Mouse (Mus musculus) telencephalon, adult 2 months (tissue): Measurements from ENCODE around the gene Lhpp.

ENCODE experiments used
- DNase-seq: peaks from one replicate; pipeline ENCODE4 v3.0.0-alpha.2; 2011; ENCODE audit warnings: low read depth, low spot score

Gene Lhpp

GRCm38 (mm10) chr7:132610468-132611318 lies at the start of gene Lhpp:
Gene Lhpp (plus strand): TSS chr7:132610638.
- DNase-seq: peak; percentile 41

- DNase-seq: no peak
Observed at GRCm38 (mm10) chr7:132565831-132566230, 44.6 kb upstream of the Lhpp start.

GRCm38 (mm10) chr7:132568817-132569216 lies 41.6 kb upstream of the Lhpp start:
- no peak for DNase-seq

- no peak for DNase-seq
Observed at GRCm38 (mm10) chr7:132570071-132570470, 40.4 kb upstream of the Lhpp start.

DNA sequence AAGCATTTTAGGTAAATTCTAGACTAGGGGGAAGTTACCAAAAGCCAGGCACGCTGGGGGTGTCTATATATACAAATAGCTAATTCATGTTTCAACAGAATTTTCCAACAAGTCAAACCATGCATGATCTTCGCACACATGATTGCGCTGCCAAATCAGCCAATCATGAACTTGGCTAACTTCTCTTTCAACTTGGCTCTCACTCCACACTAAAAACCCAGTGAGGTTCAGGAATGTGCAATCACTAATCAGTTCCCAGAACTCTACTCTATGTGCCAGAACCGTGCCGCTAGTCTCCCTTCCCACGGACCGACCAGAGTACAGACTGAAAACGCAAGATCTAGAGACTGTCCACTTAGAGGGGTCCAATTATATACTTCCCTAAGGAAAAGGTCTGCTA lies 39.0 kb upstream of the Lhpp start:
- no peak for DNase-seq

DNA sequence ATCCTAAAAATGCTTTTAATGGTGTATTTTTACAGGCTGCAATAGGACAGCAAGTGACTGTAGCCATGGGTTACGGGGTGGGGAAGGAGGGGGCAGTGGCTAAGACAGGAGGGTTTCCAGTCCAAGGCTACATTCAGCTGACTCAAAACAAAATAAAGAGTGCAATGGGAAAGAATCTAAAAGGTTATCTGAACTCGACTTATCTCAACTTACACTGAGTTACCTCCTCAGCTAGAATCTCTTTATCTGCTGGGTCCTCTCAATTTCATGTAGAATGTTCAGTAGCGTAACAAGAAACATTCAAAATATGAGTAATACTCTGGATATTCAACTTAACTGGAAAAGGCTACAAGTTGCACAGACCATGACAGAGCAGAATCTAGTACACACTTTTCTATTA lies 37.7 kb upstream of the Lhpp start:
- DNase-seq: no peak

- no peak for DNase-seq
Observed at GRCm38 (mm10) chr7:132573205-132573604, 37.2 kb upstream of the Lhpp start.

DNA sequence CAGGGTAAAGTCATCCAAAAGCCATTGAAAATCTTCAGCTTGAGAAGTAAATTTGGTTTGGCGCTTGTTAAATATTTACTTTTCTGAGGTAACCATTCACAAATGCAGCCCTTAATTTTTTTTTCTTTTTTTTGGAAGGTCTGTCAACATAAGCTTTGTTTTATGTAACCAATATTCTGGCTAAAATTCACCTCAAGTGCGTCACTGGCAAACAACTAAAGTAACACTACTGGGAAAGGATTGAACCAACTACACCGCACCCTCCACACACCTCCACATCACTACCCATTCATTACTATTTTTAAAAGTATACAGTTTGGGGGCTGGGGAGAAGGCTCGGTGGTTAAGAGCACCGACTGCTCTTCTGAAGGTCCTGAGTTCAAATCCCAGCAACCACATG lies 35.8 kb upstream of the Lhpp start:
- DNase-seq: no peak

DNA sequence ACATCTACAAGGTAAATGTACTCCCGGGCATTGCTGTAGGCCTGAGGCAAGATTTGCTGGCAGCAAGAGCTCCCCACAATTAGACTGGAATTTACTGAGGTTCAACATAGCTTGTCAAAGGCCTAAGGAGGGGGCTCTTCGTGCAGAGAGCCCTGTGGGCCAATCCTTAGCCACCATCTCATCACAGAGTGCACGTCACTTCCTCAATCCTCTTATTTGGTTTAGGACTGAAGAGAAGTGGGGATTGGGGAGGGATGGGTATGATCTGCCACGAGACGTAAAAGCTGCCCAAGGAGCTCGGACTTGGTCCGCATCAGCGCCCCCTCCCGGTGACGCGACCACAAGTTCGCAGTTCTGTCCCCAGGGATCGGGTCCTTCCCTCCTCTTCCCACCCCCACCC lies 34.8 kb upstream of the Lhpp start:
- peak; percentile 97 for DNase-seq

DNA sequence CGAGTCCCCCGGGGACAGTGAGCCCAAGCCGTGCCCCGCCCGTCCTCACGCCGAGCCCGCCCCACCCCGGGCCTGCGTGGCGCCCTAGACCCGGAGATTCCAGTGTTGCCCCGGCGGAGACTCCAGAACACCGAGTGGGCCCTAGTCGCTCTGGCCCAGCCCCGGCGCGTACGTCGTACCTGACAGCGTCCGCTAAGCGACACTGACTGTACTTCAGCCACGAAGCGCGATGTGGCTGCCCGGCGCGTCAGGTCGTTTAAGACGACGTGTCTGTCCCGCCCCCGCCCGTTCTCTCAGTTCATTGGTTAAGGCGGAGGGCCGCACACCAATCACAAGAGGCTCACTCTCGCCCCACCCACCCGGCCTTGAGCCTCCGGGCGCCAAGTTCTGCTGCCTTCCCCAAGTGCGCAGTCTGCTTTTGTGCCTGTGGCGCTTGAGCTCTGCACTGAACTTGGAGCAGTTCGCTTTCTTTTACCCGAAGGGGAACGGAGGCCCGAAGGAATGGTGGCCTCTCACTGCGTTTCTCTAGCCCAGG lies 34.3 kb upstream of the Lhpp start, which contains the start of gene Oat:
Oat (minus strand) TSS at position 283 of the 535 bp plus-strand sequence.
- peak; percentile 96 for DNase-seq

DNA sequence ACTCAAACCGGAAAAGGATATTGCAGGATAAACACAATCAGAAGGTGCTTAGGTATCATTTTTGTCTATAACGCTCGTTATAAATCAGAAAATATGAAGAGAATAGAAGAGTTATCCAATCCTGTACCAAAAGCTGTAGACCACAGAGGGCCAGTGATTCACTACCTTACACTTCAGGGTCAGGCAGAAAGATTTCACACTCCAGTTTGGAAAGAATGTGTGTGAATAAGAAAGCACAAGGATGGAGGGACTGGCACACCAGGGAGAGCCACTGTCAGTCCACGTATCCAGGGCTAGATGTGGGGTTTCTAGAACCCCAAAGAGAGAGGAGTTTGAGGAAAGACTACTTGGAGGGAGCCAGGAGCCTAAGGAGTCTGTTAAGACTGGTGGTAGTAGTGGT lies 33.5 kb upstream of the Lhpp start:
- DNase-seq: no peak

- no peak for DNase-seq
Observed at GRCm38 (mm10) chr7:132580511-132580910, 29.9 kb upstream of the Lhpp start.

DNA sequence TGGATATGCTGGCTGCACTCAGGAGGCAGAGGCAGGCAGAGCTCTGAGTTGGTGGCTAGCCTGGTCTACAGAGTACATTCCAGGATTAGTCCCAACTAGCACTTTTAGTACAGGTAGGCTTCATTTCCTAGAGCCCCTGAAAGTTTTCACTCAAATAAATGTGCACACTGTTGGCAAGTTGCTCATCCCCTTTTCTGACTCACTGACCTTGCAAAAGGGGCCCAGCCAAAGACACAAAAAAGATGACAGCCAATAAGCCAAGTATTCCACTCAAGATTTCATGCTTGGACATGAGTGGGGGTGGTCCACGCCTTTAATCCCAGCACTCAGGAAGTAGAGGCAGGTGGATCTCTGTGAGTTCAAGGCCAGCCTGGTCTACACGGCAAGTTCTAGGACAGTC lies 29.0 kb upstream of the Lhpp start:
- DNase-seq: no peak

DNA sequence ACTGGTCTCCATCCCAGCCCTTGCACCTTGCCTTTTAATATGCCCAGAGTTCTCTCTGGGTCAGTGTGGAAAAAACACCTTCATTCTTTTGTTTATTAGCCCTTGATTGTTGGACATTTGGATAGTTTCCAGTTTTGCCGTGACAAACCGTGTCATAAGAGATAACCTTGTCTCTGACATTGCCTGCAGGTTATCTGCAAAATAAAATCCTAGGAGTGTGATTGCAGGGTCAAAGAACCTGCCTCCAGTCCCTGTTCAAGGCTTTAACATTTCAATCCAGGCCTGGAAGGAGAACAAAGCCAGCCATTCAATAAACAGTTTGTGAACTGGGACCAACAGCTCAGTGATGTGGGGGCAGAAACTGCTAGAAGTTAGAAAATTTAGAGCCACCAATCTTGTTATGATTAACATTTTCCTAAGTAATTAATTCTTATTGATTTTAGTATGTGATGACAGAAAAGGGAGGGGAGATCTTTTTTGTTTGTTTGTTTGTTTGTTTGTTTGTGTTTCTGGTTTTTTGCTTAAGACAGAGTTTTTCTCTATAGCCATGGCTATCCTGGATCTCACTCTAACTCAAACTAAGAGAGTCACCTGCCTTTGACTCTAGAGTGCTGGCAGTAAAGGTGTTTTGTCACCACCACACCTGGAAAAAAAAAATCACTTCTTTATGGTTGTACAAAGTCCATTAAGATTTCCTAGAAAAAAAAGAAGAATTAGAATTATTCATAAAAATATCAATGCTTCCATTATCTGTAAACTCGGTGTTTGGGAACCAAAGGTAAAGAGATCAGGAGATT lies 24.5 kb upstream of the Lhpp start:
- DNase-seq: no peak

DNA sequence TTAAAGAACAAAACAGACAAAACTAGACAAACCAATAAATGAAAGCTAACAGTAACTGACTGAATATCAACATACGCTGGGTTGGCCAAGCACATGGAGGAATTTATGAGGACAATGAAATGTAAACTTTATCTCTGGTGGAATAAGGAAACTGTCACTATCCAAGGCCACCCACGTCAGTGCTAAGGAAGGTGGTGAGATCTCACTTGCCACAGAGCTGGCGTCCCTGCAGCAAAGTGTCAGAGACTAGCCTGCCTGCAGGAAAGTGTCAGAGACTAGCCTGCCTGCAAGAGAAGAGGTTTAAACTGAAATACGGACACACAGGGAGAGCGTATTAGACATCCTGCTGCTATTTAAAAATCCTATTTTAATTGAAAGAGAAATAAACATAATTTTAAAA lies 23.3 kb upstream of the Lhpp start:
- no peak for DNase-seq

DNA sequence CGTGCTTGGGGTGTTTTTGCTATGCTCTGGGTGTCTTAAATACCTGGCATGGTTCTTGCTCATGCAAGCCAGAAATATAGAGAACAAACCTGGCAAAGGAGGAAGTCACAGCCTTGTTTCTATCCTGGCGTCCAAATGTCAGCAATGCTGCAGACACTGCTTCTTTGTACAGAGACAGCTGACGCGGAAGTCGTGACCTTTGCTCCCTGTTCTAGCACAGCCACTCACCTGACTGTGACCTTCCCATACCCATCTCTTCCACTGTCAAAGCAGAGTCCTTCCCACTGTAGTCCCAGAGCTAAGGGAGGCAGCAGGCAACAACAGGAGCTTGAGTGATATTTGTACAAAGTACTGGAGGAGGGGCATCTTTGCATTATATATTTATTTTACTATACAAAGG lies 20.8 kb upstream of the Lhpp start:
- no peak for DNase-seq

DNA sequence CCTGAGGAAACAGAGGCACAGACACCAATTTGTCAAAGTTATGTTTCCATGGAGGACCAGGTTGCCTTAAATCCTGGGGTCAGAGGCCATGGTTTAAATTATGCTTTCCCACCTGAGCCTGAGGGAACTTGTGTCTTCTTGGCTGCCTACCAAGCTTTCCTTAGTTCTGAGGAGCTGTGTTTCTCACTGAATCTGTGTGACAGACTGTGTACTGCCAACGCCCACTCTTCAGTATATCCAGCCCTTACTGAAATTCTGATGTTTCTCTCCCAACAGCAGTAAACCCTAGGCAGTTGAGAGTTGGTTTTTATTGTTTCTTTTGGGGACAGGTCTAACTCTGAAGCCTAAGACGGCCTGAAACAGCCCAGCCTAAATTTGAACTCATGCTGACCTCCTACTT lies 16.7 kb upstream of the Lhpp start:
- DNase-seq: peak; percentile 52

GRCm38 (mm10) chr7:132594325-132594724 lies 16.1 kb upstream of the Lhpp start:
- DNase-seq: no peak

GRCm38 (mm10) chr7:132595787-132596186 lies 14.7 kb upstream of the Lhpp start:
- DNase-seq: no peak

GRCm38 (mm10) chr7:132596557-132597250 lies 13.7 kb upstream of the Lhpp start:
- no peak for DNase-seq

DNA sequence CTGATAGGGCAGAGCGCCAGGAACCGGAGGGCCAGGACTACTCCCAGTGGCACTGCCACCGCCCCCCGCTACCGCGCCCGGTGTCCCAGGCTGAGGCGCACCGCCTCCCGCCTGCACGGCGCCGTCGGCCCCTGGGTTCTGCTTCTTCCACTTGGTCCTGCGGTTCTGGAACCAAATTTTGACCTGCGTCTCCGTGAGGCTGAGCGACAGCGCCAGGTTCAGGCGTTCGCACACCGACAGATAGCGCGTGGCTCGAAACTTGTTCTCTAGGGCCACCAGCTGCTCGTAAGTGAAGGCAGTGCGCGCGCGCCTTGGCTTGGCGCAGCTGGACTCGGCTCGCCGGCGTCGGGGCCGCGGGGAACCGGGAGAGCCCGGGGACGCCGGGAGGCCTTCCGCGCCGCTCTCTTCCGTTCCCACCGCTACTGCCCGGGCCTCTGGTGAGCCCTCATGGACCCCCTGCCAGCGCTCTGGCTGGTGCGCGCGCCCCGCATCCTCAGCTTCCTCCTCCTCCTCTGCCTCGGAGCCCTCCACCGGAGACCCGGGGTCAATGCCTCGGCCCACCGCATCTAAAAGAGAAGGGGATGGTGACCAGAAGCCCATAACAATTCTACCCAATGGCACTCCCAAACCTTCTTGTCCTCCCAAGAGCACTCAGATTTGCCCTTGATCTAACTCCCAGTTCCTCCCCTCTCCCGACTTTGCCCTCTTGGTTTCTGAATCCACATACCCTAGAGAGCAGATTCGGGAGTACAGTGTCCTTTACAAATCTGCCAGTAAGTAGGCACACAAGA lies 13.0 kb upstream of the Lhpp start:
- no peak for DNase-seq
